Mouse (Mus musculus): ENCODE measurements around the gene Cope.

Cope gene

GRCm38 (mm10) chr8:70313399-70313798, 11.1 kb downstream of the Cope start:
- WGBS, result 54% methylated on average over 2 of the region's 2 CpGs

- WGBS, result 2% methylated on average over 66 of the region's 66 CpGs
Observed at GRCm38 (mm10) chr8:70315624-70316510, 13.5 kb downstream of the Cope start, which contains the start of gene Cers1. Cers1 (plus strand) TSS chr8:70315775.

- 9% methylated on average over 15 of the region's 15 CpGs for WGBS
Observed at GRCm38 (mm10) chr8:70316511-70317504, 14.5 kb downstream of the Cope start.

DNA sequence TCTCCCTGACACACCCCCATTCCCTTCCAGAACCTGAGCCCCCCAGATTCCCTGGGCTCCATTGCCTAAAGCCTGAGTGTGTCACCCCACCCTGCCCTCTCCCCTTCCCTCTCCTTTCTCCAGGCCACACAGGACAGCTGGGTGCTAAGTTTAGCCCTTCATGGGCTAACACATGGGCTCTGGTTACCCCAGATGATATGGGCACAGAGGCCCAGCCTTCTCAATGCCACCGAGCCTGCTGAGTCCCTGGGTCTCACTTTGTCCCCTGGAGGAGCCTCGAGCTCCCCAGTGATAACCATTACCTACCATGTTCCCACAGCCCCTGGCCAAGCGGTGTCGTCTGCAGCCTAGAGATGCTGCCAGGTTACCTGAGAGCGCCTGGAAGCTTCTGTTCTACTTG, 15.6 kb downstream of the Cope start:
- WGBS, result 74% methylated on average over 5 of the region's 5 CpGs

DNA sequence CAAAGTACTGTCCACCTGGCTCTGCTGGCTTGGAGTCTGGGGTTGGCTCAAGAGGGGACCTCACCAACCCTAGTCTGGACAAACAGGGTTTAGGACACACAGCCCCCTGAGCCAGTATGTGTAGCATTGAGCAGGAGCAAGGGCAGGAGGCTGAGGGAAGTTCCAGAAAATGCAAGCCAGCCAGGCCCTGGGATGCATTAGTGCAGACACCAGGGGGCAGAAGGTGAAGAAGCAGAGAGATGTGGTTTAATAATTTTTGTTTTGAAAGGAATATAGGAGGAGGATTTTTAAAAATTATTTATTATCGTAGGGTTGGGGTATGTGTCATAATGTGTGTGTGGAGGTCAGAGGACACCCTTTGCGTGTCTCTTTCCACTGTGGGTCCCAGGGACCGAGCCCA, 21.4 kb downstream of the Cope start:
- WGBS, result 92% methylated on average over 3 of the region's 3 CpGs

DNA sequence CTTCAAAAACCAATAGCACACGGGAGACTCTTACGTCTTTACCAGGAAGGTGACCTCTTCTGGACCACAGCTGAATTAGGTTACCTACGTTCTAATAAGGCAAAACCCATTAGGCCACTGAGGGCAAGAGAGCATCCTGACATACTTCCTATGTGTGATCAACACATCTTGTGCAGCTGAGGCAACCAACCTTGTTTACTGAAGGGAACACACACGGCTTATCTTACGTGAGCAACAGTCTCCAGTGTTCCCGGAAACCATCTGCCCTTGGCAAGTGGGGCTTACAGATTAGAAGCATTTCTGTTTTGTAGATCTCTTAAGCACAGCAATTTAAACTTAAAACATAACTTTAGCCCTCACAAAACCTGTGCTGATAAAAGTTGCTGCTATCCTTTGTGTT, 25.2 kb downstream of the Cope start:
- WGBS, result 72% methylated on average over 6 of the region's 6 CpGs

DNA sequence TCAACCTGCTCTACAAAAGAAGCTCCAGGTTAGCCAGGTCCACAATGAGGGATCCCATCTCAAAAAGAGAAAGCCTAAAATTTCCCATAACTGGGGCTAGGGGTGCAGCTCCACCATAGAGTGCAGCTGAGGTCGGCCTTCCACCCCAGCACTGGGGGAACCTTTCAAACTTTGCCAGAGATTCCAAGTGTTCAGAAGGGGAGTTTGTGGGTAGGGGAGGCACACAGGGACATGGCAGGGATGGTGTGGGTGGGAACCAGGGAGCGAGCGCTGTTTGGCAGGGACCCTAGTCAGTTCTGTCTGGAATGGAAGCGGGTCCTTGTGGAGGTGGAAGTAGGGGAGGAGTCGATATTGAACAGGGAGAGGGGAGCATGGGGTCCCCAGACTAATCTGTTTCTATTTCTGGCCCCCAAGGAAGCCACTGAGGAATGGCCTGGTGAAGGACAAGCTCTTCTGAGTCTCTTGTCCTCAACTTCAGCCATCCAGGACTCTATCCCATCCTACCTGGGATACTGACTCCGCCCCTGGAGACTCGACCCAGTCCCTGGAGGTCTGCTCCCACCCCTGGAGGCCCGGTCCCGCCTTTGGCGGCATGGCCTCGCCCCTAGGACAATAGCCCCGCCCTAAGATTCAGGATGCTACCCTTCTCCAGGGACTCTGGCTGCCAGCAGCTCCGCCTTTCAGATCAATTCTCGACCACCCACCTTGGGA, 27.0 kb downstream of the Cope start, which contains the start of gene Gdf1:
Gdf1 (plus strand) TSS at position 694 of the 711 bp plus-strand sequence.
- WGBS, result 35% methylated on average over 14 of the region's 14 CpGs

DNA sequence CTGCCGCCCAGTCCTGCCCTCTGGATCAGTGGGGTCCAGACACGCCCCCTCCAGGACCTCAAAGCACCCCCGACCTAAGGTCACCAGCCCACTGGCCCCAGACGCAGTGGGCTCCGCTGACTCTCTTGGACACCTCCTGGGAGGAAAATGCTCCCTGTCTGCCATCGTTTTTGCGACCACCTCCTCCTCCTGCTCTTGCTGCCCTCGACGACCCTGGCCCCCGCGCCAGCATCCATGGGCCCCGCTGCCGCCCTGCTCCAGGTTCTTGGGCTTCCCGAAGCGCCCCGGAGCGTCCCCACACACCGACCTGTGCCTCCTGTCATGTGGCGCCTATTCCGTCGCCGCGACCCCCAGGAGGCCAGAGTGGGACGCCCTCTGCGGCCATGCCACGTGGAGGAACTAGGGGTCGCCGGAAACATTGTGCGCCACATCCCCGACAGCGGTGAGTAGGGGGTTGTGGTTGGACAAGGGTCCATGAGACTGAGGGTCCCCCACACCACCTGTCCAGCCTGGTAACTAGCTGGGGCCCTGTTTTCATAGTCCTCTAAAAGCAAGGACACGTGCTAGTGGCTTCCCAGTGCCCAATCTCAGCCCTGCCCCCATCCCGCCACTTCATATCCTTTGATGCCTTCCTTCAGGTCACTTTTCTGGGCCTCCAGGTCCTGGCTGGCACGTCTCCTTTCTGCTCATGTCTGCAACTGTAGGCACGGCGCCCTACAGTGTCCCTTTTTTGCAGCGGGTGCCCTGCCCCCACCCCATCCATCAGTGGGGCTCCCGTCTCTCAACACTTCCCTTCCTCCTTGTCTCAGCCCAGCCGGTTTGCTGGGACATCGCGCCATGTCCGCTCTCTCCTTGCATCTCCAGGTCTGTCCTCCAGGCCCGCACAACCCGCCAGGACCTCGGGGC, 27.8 kb downstream of the Cope start:
- WGBS, result 24% methylated on average over 45 of the region's 45 CpGs

GRCm38 (mm10) chr8:70330741-70331364, 28.5 kb downstream of the Cope start:
- WGBS, result 27% methylated on average over 53 of the region's 53 CpGs

GRCm38 (mm10) chr8:70331526-70331925, 29.2 kb downstream of the Cope start:
- WGBS, result 50% methylated on average over 19 of the region's 19 CpGs

DNA sequence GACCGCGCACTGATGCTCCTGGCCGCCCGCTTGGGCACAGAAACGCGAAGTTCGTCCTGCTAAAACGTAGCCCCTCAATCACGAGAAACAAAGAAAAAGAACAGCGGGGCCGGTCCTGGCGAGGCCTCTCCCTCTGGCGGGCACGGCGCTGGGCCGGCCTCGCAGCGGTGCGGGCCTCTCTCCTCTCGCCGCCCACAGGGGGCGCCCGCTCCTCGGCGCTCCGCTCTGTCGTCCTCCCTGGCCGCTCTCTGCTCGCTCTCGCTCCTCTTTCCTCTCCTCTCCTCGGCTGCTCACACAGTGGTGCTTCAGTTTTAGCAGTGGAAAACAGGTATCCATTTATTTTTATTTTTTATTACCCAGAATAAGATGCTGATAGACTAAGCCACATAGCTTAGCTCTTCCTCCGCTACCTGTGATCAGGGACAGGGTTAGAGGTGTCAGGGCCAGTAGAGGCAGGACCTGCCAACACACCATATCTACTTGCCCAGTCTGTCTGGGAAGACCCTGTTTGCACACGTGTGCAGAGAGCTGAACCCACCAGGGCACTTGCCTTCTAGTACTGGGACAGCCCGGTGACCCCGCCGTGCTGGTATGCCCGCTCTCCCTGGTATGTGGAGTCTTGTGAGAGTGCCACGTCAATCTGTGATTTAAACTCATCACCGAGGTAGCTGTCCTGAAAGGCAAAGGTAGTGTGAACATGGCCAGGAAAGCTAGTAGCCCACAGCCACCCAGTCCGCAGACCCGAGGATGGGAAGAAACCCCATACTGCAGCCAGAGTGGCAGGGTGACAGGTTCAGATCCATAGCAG, 30.0 kb downstream of the Cope start:
- 29% methylated on average over 41 of the region's 41 CpGs for WGBS

DNA sequence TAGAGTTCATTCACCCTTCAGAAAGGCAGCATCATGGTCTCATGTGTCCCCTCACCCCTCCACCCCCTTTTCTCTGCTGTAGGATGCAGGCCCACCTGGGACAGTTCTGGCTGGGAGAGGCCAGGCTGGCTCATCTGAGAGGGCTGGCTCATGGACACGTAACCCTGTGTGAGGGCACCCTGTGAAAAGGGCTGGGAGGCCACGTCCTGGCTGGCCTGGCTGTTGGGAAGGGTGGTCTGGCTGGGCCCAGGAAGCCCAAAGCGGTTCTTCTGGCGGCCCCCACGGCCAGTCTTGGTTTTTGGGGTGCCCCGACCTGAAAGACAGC, 30.5 kb downstream of the Cope start:
- 91% methylated on average over 6 of the region's 6 CpGs for WGBS

- WGBS, result 87% methylated on average over 7 of the region's 7 CpGs
Observed at GRCm38 (mm10) chr8:70338931-70339330, 36.6 kb downstream of the Cope start.

DNA sequence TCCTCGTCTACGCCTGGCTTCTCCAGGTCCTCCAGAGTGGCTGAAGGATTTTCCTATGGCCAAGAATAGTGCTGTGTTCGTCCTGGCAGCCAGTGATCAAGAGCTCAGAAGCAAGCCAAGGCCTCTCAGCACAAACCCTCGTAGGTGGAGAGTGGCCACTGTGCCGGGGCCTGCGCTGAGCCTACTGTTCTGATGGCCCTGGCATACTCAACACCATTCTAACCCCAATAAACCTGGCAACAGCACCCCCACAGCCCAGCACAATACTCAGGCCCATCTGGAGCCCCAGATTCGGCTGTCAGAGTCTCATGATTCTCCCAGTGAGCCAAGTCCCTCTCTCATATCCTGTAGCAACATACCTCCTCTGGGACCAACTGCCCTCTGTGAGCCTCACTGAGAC, 38.3 kb downstream of the Cope start:
- 57% methylated on average over 7 of the region's 7 CpGs for WGBS

GRCm38 (mm10) chr8:70342007-70342406, 39.7 kb downstream of the Cope start:
- WGBS, result 87% methylated on average over 14 of the region's 14 CpGs

GRCm38 (mm10) chr8:70343076-70343475, 40.8 kb downstream of the Cope start:
- WGBS, result 56% methylated on average over 7 of the region's 7 CpGs

- 42% methylated on average over 6 of the region's 6 CpGs for WGBS
Observed at GRCm38 (mm10) chr8:70343696-70344095, 41.4 kb downstream of the Cope start.

DNA sequence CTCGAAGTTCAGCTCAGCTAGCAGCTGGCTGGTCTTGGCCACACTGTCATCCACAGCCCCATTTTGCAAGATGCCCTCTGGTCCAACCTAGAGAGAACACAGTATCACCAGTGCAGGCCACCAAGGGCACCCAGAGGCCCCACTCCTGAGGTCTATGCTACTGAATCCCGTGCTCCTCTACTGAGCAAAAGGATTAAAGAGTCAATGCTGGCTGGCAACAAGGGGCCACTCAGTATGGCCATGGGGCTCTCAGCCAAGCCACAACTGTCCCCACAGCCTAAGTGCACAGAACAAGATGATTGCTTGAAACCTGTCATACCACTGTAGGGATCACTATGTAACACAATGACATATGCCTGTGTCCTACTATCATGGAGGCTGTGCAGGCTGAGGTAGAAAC, 42.0 kb downstream of the Cope start:
- WGBS, result 71% methylated on average over 2 of the region's 2 CpGs

GRCm38 (mm10) chr8:70347443-70347842, 45.1 kb downstream of the Cope start:
- 72% methylated on average over 4 of the region's 4 CpGs for WGBS

All from cerebral cortex, adult 2 months (tissue).